In the genomic region with DNA sequence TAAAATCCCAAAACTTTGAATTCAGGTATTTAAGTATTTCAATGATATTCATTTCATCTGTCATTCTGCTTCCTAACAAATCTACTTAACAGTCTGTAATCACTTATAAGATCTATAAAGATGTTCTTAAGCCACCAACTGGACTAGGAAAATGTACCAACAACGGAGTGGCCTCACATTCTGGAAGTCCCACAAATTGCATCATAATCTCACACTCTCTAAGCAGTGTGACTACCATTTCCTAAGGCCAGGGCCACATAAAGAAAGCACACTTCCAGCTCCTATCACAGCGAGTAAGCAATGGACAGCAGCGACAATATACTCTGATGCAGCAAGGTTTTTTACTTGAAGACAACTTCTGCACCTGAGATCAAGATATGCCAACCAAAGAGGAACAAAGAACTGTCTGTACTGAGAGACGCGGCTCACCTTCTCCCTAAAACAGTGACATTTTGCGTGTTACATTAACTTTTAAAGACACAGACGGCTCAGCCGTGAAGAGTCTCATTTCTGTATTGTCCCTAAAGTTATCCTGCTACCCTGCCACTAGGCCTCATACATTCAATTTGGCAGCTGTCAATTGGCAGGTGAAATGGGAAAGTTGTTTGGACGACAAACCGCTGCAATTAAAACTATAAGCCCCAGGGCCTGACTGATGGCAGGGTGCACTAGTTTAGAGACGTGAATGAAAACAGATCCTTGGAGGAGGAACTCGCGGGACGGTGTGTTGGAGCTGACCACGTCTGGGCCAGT, we compare ENCODE assay signal across 8 mouse cellular contexts. TPM values are rescaled to one million over a fixed set of nuclear protein-coding genes. Genes with fewer than 3 reads are reported as not detected.
DNase-seq lines count a peak whose midpoint lies in the region; ATAC-seq and TF ChIP-seq lines count a peak whose summit lies in the region.

No protein-coding gene starts in this region.

- TF ChIP-seq CTCF in lung, adult 2 months (IDR thresholded peaks at IDR 0.05; ENCODE audit: insufficient read depth, low read length): no peak
- no peak for TF ChIP-seq CTCF in cortical plate, adult 2 months (IDR thresholded peaks at IDR 0.05; ENCODE audit: extremely low read depth, insufficient read depth, low read length)
- no peak for TF ChIP-seq CTCF in hindbrain, postnatal 0 days (IDR thresholded peaks at IDR 0.05; ENCODE audit: low read depth)
- TF ChIP-seq CTCF in midbrain, postnatal 0 days (IDR thresholded peaks at IDR 0.05): no peak

- no peaks in the 10 kb centered on the region for H3K27me3 ChIP-seq in hindbrain, postnatal 0 days (ENCODE audit: insufficient read depth, low read length)
- no peaks in the 10 kb centered on the region for H3K27me3 ChIP-seq in midbrain, postnatal 0 days (ENCODE audit: insufficient read depth, low read length)

- no peak for ATAC-seq in hindbrain, postnatal 0 days
- ATAC-seq in midbrain, postnatal 0 days (ENCODE audit: low FRiP score): 0 out of 2 replicates have a peak, but pooled peaks have one; percentile 2

- peak overlapping the region; percentile 89 for H3K4me2 ChIP-seq in hindbrain, postnatal 0 days (ENCODE audit: low read depth, low read length)
- peak overlapping the region; percentile 62 for H3K4me2 ChIP-seq in midbrain, postnatal 0 days (ENCODE audit: low read depth, low read length, poor library complexity, severe bottlenecking)

- 0 out of 2 replicates have a peak, but pooled peaks cover 4% of the 10 kb centered on the region for H3K36me3 ChIP-seq in hindbrain, postnatal 0 days (ENCODE audit: insufficient read depth, low read length)
- H3K36me3 ChIP-seq in midbrain, postnatal 0 days (ENCODE audit: insufficient read depth, low read length): peaks cover 4% of the 10 kb centered on the region

- DNase-seq in lung, adult 2 months: no peak
- no peak for DNase-seq in lung, postnatal 25 days (ENCODE audit: low spot score)
- DNase-seq in hindbrain, postnatal 0 days (ENCODE audit: low spot score): no peak
- no peak for DNase-seq in midbrain, postnatal 0 days (ENCODE audit: low spot score)
- DNase-seq in spleen, postnatal 14 days (ENCODE audit: low spot score in 2 of 2): no peak
- DNase-seq in spleen, postnatal 10 days (ENCODE audit: low spot score in 2 of 2): no peak
- no peak for DNase-seq in adrenal gland, postnatal 36 days

- peaks cover 4% of the 10 kb centered on the region; the same call in 1 of the 2 replicates for H3K4me1 ChIP-seq in lung, adult 2 months (ENCODE audit: control insufficient read depth, insufficient read depth, low read length)
- H3K4me1 ChIP-seq in cortical plate, adult 2 months (ENCODE audit: control insufficient read depth, insufficient read depth, low read length): peaks cover 3% of the 10 kb centered on the region; the same call in 1 of the 2 replicates
- H3K4me1 ChIP-seq in hindbrain, postnatal 0 days (ENCODE audit: insufficient read depth, low read length): no peaks in the 10 kb centered on the region; the same call in 1 of the 2 replicates
- peaks cover 4% of the 10 kb centered on the region for H3K4me1 ChIP-seq in midbrain, postnatal 0 days (ENCODE audit: insufficient read depth, low read length)

- no peak overlapping the region for H3K27ac ChIP-seq in cortical plate, adult 2 months (ENCODE audit: insufficient read depth, low read length)
- H3K27ac ChIP-seq in hindbrain, postnatal 0 days: peak overlapping the region; percentile 82; the same call in 1 of the 2 replicates
- H3K27ac ChIP-seq in midbrain, postnatal 0 days (ENCODE audit: low read depth, low read length): peak overlapping the region; percentile 83; the same call in 1 of the 2 replicates

- H3K4me3 ChIP-seq in lung, adult 2 months (replicated peaks; ENCODE audit: extremely low read depth, low read depth, low read length): peak overlapping the region; percentile 87
- peak overlapping the region; percentile 40 for H3K4me3 ChIP-seq in cortical plate, adult 2 months (ENCODE audit: insufficient read depth, low read length)
- peak overlapping the region; percentile 100 for H3K4me3 ChIP-seq in hindbrain, postnatal 0 days (ENCODE audit: low read length)
- peak overlapping the region; percentile 98 for H3K4me3 ChIP-seq in midbrain, postnatal 0 days (ENCODE audit: low read depth, low read length)

- WGBS in lung, adult 2 months: 17% methylated on average over 15 of the region's 15 CpGs
- 31% methylated on average over 15 of the region's 15 CpGs for WGBS in hindbrain, postnatal 0 days
- 32% methylated on average over 15 of the region's 15 CpGs for WGBS in midbrain, postnatal 0 days

- no peak for TF ChIP-seq POLR2A in lung, adult 2 months (IDR thresholded peaks at IDR 0.05; ENCODE audit: borderline replicate concordance, extremely low read depth, low read depth, low read length)
- TF ChIP-seq POLR2A in cortical plate, adult 2 months (IDR thresholded peaks at IDR 0.05; ENCODE audit: extremely low read depth, insufficient read depth, low read length): no peak

- no peaks in the 10 kb centered on the region for H3K9me3 ChIP-seq in hindbrain, postnatal 0 days (ENCODE audit: low read length)
- H3K9me3 ChIP-seq in midbrain, postnatal 0 days (ENCODE audit: low read length): no peaks in the 10 kb centered on the region

- H3K9ac ChIP-seq in hindbrain, postnatal 0 days (replicated peaks; ENCODE audit: low read length): peak overlapping the region; percentile 92
- peak overlapping the region; percentile 94 for H3K9ac ChIP-seq in midbrain, postnatal 0 days (replicated peaks; ENCODE audit: low read length, poor library complexity, severe bottlenecking)

RNA-seq across cellular contexts. Expression of a gene that starts 0.9 kb away (rescaled TPM):
- 8.2 and 15.9 TPM in 2 replicates for polyA plus RNA-seq in lung, adult 2 months (2012; rRNA removed)
- 81.8 and 82.3 TPM in 2 replicates for polyA plus RNA-seq in cortical plate, adult 2 months (2012; rRNA removed)
- 28.4 and 39.5 TPM in 2 replicates for total RNA-seq in hindbrain, postnatal 0 days (2014; rRNA removed)
- polyA plus RNA-seq in hindbrain, postnatal 0 days (2015; fragmentation: Nextera tagmentation; extraction: Ambion mirVana): 128 and 138 TPM in 2 replicates
- 41.0 and 62.3 TPM in 2 replicates for total RNA-seq in midbrain, postnatal 0 days (2014; rRNA removed)
- 113 and 122 TPM in 2 replicates for polyA plus RNA-seq in midbrain, postnatal 0 days (2015; fragmentation: Nextera tagmentation; extraction: Ambion mirVana)
- 100 to 1,000 TPM; 290 to 341 TPM for total RNA-seq in adrenal gland, postnatal 36 days (2021)

RNA-seq across cellular contexts. Expression of a gene that starts 40.3 kb away (rescaled TPM):
- polyA plus RNA-seq in lung, adult 2 months (2012; rRNA removed): 0.13 and 1.1 TPM in 2 replicates
- polyA plus RNA-seq in cortical plate, adult 2 months (2012; rRNA removed): 0.06 and 0.09 TPM in 2 replicates
- total RNA-seq in hindbrain, postnatal 0 days (2014; rRNA removed): 0.18 TPM in 1 of 2 replicates, not detected in the other
- polyA plus RNA-seq in hindbrain, postnatal 0 days (2015; fragmentation: Nextera tagmentation; extraction: Ambion mirVana): 0.05 and 0.08 TPM in 2 replicates
- 0.19 TPM in 1 of 2 replicates, not detected in the other for total RNA-seq in midbrain, postnatal 0 days (2014; rRNA removed)
- 0.07 and 0.15 TPM in 2 replicates for polyA plus RNA-seq in midbrain, postnatal 0 days (2015; fragmentation: Nextera tagmentation; extraction: Ambion mirVana)
- under 1 TPM; 0.53 to 0.79 TPM for total RNA-seq in adrenal gland, postnatal 36 days (2021)

Comparison
In these comparisons a context has a peak if more than half of its experiments do, and no peak if none do; other contexts are left out.
1. H3K4me3 ChIP-seq: peak in every context shown above with its lines; median percentile 100 in hindbrain, postnatal 0 days; 98 in midbrain, postnatal 0 days; 87 in lung, adult 2 months; 40 in cortical plate, adult 2 months.